Mouse (Mus musculus): ENCODE data around the gene Slc35c1.

DNA sequence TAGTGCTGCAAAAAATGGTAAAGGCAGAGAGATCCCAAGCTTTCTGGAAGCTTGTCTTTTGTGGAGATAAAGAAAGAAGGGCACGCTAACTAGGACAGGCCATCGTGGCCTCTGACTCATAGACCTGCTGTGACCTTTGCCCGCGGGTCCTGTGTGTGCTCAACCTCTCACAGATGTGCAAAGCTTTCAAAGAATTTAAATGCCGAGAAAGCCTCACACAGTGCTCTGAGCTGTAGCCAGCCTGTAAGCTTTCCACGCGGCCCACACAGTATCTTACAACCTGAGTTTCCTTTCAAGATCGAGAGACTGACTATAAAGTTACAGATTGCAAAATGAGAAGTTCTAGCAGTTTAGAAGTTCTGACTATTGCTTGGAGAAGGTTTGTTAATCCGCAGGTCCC is 14.4 kb downstream of the Slc35c1 start:
- no peak for TF ChIP-seq CTCF (IDR thresholded peaks at IDR 0.05)
- TF ChIP-seq EP300 (IDR thresholded peaks at IDR 0.05; ENCODE audit: insufficient read depth, low read depth, low read length): no peak
